Mouse (Mus musculus): ENCODE results near the gene Slc25a20.

The Slc25a20 gene

DNA sequence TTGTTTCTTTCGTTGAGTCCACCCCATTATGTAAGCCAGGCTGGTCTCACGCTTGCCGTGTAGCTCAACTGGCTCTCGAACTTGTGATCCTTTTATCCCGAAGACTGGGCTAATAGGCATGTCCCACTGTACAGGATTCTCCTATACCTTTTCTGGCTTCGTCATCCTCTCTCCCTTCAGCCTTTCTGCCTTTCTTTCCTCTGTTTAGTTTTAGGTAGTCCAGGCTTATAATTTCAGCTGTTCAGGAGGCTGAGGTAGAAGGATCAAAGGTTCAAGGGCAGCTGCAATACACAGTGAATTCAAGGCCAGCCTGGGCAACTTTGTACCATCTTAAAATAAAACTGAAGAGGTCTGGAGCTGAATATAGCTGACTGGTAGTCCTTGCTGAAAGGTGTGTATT is 25.3 kb downstream of the Slc25a20 start:
- DNase-seq (ENCODE audit: low spot score), result no peak

GRCm38 (mm10) chr9:108687686-108688085 is 25.8 kb downstream of the Slc25a20 start:
- DNase-seq (ENCODE audit: low spot score), result no peak

GRCm38 (mm10) chr9:108688451-108688850 is 26.6 kb downstream of the Slc25a20 start:
- DNase-seq (ENCODE audit: low spot score), result no peak

DNA sequence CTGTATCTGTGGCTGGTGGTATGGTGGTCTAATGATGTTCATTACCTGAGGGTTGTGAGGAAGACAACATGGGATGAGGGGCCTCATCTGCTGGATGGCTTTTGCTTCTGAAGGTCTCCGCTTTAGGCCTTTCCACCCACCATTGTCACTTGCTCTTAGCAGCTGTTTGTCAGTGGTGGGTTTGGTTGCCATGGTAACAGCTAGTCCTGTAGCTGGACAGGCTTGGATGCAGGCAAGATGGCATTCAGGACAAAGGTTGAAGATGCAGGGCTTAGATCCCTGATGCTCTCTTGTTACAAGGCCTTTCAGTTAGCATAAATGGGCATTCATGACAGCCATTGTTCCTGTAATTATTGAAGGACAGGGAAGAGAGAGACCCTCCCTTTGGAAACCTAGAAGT is 27.2 kb downstream of the Slc25a20 start, which contains the start of gene Prkar2a:
TSS of gene Prkar2a (plus strand) at position 209 of the 400 bp plus-strand sequence.
- DNase-seq (ENCODE audit: low spot score), result no peak

- no peak for DNase-seq (ENCODE audit: low spot score)
Observed at GRCm38 (mm10) chr9:108689993-108690392, 28.1 kb downstream of the Slc25a20 start.

DNA sequence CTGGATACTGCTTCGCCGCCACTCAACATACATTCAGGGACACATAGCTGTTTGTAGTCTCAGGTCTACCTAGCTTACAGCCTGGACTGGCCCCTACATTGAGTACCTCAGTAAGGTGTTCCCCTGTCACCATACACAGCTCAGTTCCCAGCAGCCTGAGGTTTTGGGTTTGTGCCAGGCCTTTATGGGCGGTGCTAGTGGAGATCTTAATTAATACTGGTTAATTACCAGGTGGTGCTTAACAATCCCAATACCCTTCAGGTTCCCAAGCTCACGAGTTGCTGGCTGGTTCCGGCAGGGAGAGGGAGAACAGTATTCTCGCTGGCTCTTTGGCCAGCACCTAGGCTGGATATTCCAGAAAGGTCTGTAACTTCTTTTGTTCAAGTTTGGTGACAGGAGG is 29.0 kb downstream of the Slc25a20 start:
- no peak for DNase-seq (ENCODE audit: low spot score)

GRCm38 (mm10) chr9:108691371-108691770 is 29.5 kb downstream of the Slc25a20 start:
- DNase-seq (ENCODE audit: low spot score), result no peak

DNA sequence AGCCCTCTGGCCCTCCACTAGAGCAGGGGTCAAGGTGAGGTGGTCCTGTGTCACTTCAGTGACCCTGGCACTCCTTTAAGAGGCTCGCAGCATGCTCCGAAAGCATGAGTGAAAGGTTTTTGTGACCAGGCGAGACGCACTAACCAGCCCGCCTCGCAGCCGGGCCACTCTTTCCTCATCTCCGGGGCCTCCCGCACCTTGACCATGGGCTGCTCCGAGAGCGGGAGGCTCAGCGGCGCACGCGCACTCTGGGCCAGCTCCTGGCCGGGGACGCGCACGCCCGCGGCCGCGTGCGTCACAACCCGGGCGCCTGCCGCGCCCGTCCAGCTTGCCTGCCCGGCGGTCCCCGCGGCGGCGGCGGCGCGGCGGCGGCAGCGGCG is 29.9 kb downstream of the Slc25a20 start:
- DNase-seq (ENCODE audit: low spot score), result peak; percentile 71

DNA sequence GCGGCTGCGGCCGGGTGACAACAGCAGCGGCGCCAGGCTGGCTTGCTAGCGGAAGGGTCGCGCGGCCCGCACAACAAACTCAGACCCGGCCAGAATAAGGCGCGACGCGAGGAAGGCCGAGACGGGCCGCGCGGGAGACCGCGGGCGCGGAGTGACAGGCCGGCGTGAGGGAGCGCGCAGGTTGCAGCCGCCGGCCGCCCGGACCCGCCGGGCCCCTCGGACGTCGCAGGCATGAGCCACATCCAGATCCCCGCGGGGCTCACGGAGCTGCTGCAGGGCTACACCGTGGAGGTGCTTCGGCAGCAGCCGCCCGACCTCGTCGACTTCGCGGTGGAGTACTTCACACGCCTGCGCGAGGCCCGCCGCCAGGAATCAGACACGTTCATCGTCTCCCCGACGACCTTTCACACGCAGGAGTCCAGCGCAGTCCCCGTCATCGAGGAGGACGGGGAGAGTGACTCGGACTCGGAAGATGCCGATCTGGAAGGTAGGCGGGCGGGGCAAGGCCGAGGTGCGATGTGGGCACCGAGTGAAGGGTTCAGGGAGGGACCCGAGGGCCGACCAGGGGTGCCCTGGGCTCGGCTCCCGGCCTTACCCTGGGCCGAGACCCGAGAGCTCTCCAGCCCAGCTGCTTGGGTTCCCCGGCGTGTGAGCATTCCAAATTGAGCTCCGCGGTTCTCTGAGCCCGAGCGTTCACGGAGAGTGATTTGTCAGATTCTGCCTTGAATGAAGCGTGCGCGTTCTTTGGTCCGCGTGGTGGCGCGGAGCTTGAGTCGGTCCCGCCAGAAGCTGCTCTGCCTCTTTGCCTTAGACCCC is 30.5 kb downstream of the Slc25a20 start:
- peak; percentile 53 for DNase-seq (ENCODE audit: low spot score)

- DNase-seq (ENCODE audit: low spot score), result no peak
Observed at GRCm38 (mm10) chr9:108693946-108694345, 32.1 kb downstream of the Slc25a20 start.

- DNase-seq (ENCODE audit: low spot score), result no peak
Observed at GRCm38 (mm10) chr9:108694533-108694932, 32.6 kb downstream of the Slc25a20 start.

DNA sequence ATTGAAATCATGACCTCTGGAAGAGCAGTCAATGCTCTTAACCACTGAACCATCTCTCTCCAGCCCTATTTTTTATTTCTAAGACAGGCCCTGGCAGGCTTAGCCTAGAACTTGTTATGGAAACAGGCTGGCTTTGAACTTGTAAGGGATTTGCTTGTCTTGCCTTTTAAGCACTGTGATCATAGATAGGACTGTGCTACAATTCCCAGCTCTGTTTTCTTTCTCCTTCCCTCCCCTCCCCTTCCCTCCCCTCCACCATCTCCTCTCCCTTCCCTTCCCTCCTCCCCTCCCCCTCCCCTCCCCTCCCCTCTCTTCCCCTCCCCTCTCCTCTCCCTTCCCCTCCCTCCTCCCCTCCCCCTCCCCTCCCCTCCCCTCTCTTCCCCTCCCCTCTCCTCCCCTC is 40.6 kb downstream of the Slc25a20 start:
- DNase-seq (ENCODE audit: low spot score), result no peak

GRCm38 (mm10) chr9:108703373-108704110 is 41.7 kb downstream of the Slc25a20 start:
- peak; percentile 4 for DNase-seq (ENCODE audit: low spot score)

- DNase-seq (ENCODE audit: low spot score), result no peak
Observed at GRCm38 (mm10) chr9:108704591-108704990, 42.7 kb downstream of the Slc25a20 start.

DNA sequence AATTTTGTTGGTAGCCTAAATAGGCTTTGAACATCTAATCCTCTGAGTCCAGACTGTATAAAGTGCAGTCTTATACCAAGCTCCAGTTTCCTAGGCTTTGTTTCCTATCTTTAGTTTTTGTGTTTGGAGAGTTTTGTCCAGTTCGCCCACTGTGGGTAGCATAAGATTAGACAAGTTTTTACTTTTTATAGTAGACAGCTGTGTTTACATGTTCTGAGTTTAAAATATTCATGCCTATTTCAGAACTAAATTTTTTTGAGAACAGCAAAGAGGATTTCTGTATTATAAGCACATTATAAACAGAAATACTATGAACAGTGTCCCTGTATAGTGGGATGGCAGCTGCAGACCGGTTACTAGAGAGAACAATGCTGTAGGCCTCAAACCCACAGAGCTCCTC is 45.3 kb downstream of the Slc25a20 start:
- DNase-seq (ENCODE audit: low spot score), result no peak

- no peak for DNase-seq (ENCODE audit: low spot score)
Observed at GRCm38 (mm10) chr9:108708833-108709232, 46.9 kb downstream of the Slc25a20 start.

DNA sequence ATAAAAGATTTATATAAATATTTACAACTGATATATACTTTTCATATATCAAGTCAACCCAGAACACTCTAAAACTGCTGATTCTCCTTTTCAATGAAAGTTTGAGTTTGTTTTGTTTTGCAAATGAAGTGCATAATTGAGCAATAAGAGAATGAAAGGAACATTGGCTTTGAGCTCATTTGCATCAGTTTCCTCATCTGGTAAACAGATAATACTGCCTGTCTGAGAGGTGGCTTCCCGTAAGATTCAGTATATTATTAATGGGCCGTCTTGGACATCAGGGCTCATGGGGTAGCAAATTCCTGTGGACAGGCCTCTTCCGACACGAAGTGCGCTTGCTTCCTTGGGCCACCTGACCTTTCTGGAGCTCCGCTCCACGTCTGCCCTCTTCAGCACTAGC is 48.9 kb downstream of the Slc25a20 start:
- no peak for DNase-seq (ENCODE audit: low spot score)

DNA sequence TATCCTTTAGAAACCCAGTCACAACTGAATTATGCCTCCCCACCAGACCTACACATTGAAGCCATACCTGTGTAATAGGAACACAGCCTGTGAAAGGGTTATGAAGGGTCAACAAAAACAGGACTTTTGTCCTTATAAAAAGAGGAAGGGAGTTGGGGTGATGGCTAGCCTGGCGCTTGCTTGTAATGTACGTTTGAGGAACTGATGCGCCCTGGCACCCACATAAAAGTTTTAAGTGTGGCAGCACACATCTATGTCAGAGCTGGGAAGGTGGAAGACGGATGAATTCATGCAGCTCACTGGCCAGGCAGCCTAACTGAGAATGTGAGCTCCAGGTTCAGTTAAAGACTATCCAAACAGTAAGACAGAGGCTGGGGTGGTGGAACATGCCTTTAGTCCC is 54.3 kb downstream of the Slc25a20 start:
- no peak for DNase-seq (ENCODE audit: low spot score)

GRCm38 (mm10) chr9:108723751-108724150 is 61.9 kb downstream of the Slc25a20 start:
- DNase-seq (ENCODE audit: low spot score), result no peak

- DNase-seq (ENCODE audit: low spot score), result no peak
Observed at GRCm38 (mm10) chr9:108726116-108726515, 64.2 kb downstream of the Slc25a20 start.

DNA sequence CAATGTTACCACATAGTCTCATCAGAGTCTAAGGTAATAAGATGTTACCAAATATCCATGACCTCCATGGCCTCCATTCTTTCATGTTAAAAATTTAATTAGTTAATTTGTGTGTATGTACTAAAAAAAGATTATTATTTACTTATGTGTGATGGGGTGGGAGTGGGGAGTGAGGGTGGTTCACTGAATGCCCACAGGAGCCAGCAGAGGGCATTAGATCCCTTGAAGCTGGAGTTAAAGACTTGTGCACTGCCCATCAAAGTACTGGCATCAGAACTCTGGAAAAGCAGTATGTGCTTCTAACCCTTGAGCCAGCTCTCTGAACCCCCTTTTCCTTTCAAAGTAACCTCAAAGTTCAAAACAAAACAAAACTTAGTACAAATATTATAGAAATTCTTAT is 67.2 kb downstream of the Slc25a20 start:
- no peak for DNase-seq (ENCODE audit: low spot score)

- DNase-seq (ENCODE audit: low spot score), result no peak
Observed at GRCm38 (mm10) chr9:108732462-108732861, 70.6 kb downstream of the Slc25a20 start.

All from ovary, postnatal 10 days (tissue).